Mouse (Mus musculus) neural tube, embryonic 11.5 days (tissue): ENCODE measurements around the gene Ddx41. TPM values are rescaled to one million over a fixed set of nuclear protein-coding genes. Genes with fewer than 3 reads are reported as not detected.
A peak's percentile ranks its signal among the peaks of the same experiment; 100 is the strongest.
"Not testable (repeated sequence)": the region's sequence is repeated elsewhere in the genome, so short reads cannot be mapped to it uniquely, and the experiment has no call there.

Source experiments
- ATAC-seq: fragments of 200-750 bp; cut with Nextera tagmentation; 2 replicates; pipeline ENCODE4 v1.8.0; 2017; ENCODE audit warnings: moderate number of reproducible peaks, mild to moderate bottlenecking, moderate TSS enrichment, moderate library complexity; ENCODE audit not compliant: insufficient read depth, low FRiP score, low TSS enrichment
- DNase-seq: peaks from one replicate; pipeline ENCODE4 v3.0.0-alpha.2; 2015; ENCODE audit warnings: low spot score
- H3K27ac ChIP-seq: fragments of 300-500 bp; sonication (generic); 2 replicates; pipeline ENCODE4 v1.5.1; 2014; ENCODE audit warnings: low read depth, mild to moderate bottlenecking, low read length
- H3K27me3 ChIP-seq: fragments of 300-500 bp; sonication (generic); 2 replicates; pipeline ENCODE4 v1.6.1; 2014; ENCODE audit warnings: mild to moderate bottlenecking, low read length, mixed read lengths; ENCODE audit not compliant: control insufficient read depth, insufficient read depth
- H3K36me3 ChIP-seq: fragments of 300-500 bp; sonication (generic); 2 replicates; pipeline ENCODE4 v1.6.1; 2014; ENCODE audit warnings: mild to moderate bottlenecking, low read length, moderate library complexity, mixed read lengths; ENCODE audit not compliant: control insufficient read depth, insufficient read depth
- H3K4me1 ChIP-seq: fragments of 300-500 bp; sonication (generic); 2 replicates; pipeline ENCODE4 v1.6.1; 2014; ENCODE audit warnings: low read length, mixed read lengths; ENCODE audit not compliant: control insufficient read depth, insufficient read depth
- H3K4me2 ChIP-seq: fragments of 300-500 bp; sonication (generic); 2 replicates; pipeline ENCODE4 v1.6.1; 2014; ENCODE audit warnings: low read depth, mild to moderate bottlenecking, moderate library complexity
- H3K4me3 ChIP-seq: fragments of 300-500 bp; sonication (generic); 2 replicates; pipeline ENCODE4 v1.5.1; 2014; ENCODE audit warnings: low read depth, low read length
- H3K9ac ChIP-seq: fragments of 300-500 bp; sonication (generic); 2 replicates; pipeline ENCODE4 v1.6.1; 2014; ENCODE audit warnings: mild to moderate bottlenecking, low read length
- H3K9me3 ChIP-seq: fragments of 300-500 bp; sonication (generic); 2 replicates; pipeline ENCODE4 v1.6.1; 2016; ENCODE audit warnings: low read length; ENCODE audit not compliant: control insufficient read depth
- WGBS: fragments of 180-500 bp; shearing (Covaris S2); extraction: QIAGEN DNeasy Blood & Tissue Kit; methylation state at CpG from one replicate; pipeline ENCODE4 v1.1.7; 2014; 5-methylcytosine and 5-hydroxymethylcytosine counted together
- polyA plus RNA-seq: library from polyadenylated mRNA; unstranded; fragments of >200 nt; fragmentation: Nextera tagmentation; extraction: Ambion mirVana; gene quantifications from 2 replicates; pipeline ENCODE4 v1.2.1, GENCODE M21; 2014

Gene Ddx41
- polyA plus RNA-seq, 1 experiment from 2014 or later, result 76.3 TPM

DNA sequence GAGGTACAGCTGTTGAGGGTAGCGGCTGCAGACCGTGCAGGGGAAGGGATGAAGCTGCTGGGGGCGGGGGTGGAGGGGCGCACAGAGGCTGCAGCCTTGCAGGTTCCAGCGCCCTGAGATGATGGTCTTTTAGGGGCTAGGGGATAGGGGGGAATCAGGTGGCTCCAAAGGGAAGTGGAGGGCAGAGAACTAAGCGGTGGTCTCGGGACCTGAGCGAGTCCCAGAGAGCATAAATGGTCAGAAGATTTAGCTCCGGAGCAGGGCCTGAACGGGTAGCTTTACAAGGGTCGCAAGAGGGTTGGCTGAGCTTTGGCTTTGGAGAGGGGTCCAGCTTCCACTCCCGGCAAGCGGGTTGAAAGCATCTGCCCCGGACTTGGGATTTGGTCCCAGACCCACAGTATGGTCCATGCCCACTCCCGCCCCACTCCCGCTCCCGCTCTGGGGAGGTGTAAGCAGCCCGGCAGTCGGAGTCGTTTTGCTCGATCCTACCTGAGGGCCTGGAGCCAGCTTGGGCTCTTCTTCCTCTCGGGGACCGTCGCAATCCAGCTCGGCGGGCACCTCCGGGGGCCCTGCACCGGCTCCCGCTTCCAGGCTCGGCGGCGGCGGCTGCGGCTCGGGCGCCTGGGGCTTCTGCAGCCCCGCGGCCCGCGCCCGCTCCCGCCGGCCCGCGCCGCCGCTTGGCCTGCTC lies 34.0 kb upstream of the Ddx41 start:
- peak overlapping the region; percentile 96 for H3K4me3 ChIP-seq
- DNase-seq (peak; percentile 41), ATAC-seq (peak; percentile 74)
- H3K9ac ChIP-seq, result peak overlapping the region; percentile 97
- WGBS, result 0% methylated on average over 40 of the region's 47 CpGs
- H3K27ac ChIP-seq, result peak overlapping the region; percentile 88
- no peaks in the 10 kb centered on the region for H3K27me3 ChIP-seq
- H3K4me2 ChIP-seq, result peak overlapping the region; percentile 96
- H3K4me1 ChIP-seq, result peaks cover 11% of the 10 kb centered on the region
- H3K9me3 ChIP-seq, result no peaks in the 10 kb centered on the region
- H3K36me3 ChIP-seq, result peaks cover 2% of the 10 kb centered on the region; the same call in 1 of the 2 replicates

DNA sequence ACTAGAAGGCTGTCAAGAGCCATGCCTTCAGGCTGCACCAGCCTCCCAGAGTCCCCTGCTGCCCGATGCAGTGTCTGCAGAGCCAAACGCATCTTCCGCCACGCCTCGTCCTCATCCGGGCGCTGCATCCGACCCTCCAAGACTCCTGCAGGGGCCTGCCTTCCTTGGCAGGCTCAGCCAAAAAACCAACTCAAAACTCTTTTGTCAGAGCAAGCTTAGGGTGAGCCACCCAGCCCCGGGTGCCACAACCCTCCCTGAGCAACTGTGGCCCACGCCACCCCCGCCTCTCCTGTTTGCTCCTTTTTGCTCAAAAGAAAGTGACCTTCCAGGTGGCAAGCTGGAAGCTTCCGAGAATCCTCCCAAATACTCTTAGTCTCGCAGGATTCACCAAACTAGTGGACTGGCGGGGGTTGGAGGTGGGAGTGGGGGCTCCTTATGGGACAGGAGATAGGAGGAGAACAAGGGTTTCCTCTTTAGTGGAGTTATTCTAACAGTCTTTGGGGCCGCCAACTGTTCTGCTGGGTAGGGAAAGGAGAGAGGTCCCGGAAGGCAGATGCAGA lies 33.3 kb upstream of the Ddx41 start:
- Histone ChIP-seq H3K9me3 (no peaks in the 10 kb centered on the region), H3K27me3 (no peaks in the 10 kb centered on the region), H3K4me1 (peaks cover 11% of the 10 kb centered on the region), H3K9ac (peak overlapping the region; percentile 97), H3K36me3 (peaks cover 2% of the 10 kb centered on the region; the same call in 1 of the 2 replicates), H3K4me3 (peak overlapping the region; percentile 96), H3K27ac (peak overlapping the region; percentile 88), H3K4me2 (peak overlapping the region; percentile 96)
- WGBS, result 7% methylated on average over 16 of the region's 16 CpGs
- ATAC-seq (no peak; the same call in 1 of the 2 replicates), DNase-seq (peak; percentile 31)

DNA sequence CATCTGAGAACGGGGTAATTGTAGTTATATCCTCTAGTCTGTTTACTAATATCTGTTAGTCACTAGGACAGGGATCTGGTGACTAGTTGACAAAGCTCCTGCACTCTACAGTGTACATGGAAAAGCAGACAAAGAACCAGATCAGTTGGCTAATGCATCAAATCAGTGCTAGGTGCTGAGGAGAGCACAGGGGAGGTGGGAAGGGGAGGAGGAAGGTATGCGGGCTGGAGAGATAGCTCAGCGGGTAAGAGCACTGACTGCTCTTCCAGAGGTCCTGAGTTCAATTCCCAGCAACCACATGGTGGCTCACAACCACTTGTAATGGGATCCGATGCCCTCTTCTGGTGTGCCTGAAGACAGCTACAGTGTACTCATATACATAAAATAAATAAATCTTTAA lies 32.1 kb upstream of the Ddx41 start:
- H3K27me3 ChIP-seq, H3K4me2 ChIP-seq, H3K4me3 ChIP-seq, H3K36me3 ChIP-seq, H3K9me3 ChIP-seq, DNase-seq, H3K27ac ChIP-seq, ATAC-seq, H3K9ac ChIP-seq: not testable (repeated sequence)
- peaks cover 11% of the 10 kb centered on the region for H3K4me1 ChIP-seq
- WGBS, result 95% methylated on average over 4 of the region's 4 CpGs

DNA sequence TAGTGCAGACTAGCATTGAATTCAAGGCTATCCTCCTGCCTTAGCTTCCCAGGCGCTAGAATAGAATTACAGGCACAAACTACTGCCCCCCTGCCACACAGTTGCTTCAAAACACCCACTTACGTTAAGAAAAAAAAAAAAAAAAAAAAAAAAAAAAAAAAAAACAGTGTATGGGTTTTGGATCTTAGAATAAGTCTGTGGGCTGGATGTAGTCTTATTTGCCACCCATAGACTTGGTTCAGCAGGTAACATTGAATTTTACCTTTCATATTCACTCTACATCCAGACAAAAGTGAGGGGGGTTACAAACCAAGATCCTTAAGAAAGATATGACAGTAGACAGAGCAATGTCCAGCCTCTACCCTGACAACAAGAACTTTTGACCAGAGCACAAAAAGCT lies 31.5 kb upstream of the Ddx41 start:
- Histone ChIP-seq H3K27ac (no peak overlapping the region), H3K36me3 (peaks cover 2% of the 10 kb centered on the region; the same call in 1 of the 2 replicates), H3K4me2 (no peak overlapping the region), H3K9ac (no peak overlapping the region), H3K4me3 (no peak overlapping the region), H3K9me3 (no peaks in the 10 kb centered on the region), H3K4me1 (peaks cover 11% of the 10 kb centered on the region), H3K27me3 (no peaks in the 10 kb centered on the region)
- ATAC-seq, result no peak
- DNase-seq, result no peak
- WGBS, result 94% methylated on average over 2 of the region's 2 CpGs

DNA sequence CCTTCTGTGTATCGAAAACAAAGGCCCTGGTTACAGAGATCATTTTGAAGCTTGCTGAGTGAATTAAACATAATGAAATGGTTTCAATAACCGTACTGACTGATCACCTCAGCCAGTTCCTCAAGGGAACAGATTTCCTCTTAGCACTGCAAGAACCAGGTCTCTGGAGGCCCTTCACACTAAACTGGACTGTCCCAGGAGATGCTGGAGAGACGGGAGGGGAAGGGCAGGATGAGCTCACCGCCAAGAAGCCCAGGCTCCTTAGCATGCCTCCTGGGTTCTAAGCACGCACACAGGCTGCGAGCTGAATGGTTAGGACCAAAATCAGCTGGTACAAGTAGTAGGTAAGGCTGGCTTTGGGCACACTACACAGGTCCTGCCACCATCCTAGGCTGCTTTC lies 30.5 kb upstream of the Ddx41 start:
- ATAC-seq, result no peak
- 92% methylated on average over 6 of the region's 6 CpGs for WGBS
- H3K4me2 ChIP-seq, result no peak overlapping the region
- H3K27ac ChIP-seq, result no peak overlapping the region
- H3K4me3 ChIP-seq, result no peak overlapping the region
- H3K9me3 ChIP-seq, result no peaks in the 10 kb centered on the region
- no peak for DNase-seq
- no peak overlapping the region for H3K9ac ChIP-seq
- H3K4me1 ChIP-seq, result peaks cover 11% of the 10 kb centered on the region
- peaks cover 2% of the 10 kb centered on the region; the same call in 1 of the 2 replicates for H3K36me3 ChIP-seq
- H3K27me3 ChIP-seq, result no peaks in the 10 kb centered on the region

DNA sequence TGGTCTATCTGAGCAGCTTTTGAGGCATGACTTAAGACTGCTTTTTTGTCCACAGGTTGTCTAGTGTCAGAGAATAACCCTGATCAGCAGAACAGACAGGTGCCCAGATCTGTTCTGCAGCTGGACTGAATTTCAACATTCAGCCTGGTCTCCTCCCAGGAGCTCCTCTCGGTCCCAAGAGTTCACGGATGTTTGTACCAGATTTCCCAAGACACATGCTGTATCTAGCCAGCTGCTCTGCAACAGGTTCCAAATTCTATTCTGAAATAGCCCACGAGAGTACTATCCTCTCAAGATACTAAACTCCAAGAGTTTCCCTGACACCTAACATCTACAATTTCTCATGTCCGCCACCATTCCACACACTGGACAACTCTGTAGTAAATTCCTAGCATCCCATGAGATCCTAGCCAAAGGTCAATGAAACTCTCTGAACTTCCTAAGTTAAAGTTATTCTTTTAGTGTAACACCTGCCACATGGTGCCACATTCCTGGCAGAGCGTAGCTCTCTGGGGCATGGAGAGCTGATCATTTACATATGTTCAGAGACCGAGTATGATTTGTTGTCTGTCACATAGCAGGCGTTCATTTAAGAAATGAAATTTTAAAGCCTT lies 26.9 kb upstream of the Ddx41 start:
- WGBS, result 79% methylated on average over 7 of the region's 7 CpGs

DNA sequence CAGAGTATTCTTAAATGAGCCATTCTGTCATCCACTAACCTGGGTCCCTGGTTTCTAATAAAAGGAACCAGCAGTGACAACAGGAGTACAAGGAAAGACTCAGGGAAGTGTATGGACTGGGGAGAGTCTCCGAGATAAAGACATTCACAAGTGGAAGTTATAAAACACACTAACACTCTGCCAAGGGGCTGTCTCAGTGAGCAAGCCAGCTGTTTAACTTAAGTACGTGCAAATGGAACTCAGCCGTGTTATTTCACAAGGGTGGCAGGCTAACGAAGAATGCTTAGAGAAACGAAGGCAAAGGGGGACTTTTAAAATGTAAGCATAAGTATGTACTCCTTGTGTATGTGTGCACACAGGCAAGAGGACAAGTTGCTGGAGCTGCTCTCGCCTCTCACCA lies 21.0 kb upstream of the Ddx41 start:
- no peak overlapping the region for H3K4me2 ChIP-seq
- peaks cover 8% of the 10 kb centered on the region for H3K36me3 ChIP-seq
- no peak overlapping the region for H3K4me3 ChIP-seq
- DNase-seq, result no peak
- no peaks in the 10 kb centered on the region for H3K9me3 ChIP-seq
- H3K27me3 ChIP-seq, result no peaks in the 10 kb centered on the region
- H3K4me1 ChIP-seq, result no peaks in the 10 kb centered on the region
- no peak overlapping the region for H3K9ac ChIP-seq
- WGBS, result 83% methylated on average over 6 of the region's 6 CpGs
- H3K27ac ChIP-seq, result no peak overlapping the region
- no peak for ATAC-seq

More for the DNA sequence above, 26.9 kb upstream of the Ddx41 start:
- Histone ChIP-seq H3K9me3 (no peaks in the 10 kb centered on the region), H3K4me1 (0 out of 2 replicates have a peak, but pooled peaks cover 1% of the 10 kb centered on the region), H3K9ac (no peak overlapping the region), H3K4me3 (no peak overlapping the region), H3K27me3 (no peaks in the 10 kb centered on the region), H3K36me3 (peaks cover 2% of the 10 kb centered on the region; the same call in 1 of the 2 replicates), H3K4me2 (no peak overlapping the region), H3K27ac (no peak overlapping the region)
- no peak for ATAC-seq
- DNase-seq, result no peak

DNA sequence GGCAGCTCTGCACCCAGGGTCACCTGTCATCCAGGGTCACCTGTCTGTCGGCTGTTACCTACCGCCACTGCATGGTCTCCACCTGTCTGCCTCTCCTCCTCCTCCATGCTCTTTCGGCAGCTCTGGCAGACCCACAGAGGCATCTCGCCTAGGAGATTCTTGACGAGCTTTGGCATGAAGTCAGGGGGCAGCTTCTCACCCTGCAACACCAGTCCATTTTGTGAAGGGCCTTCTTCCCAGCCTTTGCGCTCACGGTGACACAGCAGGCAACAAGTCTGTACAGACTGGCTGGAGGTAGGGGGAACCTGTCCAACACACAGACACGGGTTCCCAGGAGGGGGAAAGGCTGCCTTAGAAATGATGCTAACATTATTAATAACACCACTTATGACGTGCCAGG lies 19.5 kb upstream of the Ddx41 start:
- H3K27me3 ChIP-seq, result no peaks in the 10 kb centered on the region
- peaks cover 8% of the 10 kb centered on the region for H3K36me3 ChIP-seq
- H3K4me3 ChIP-seq, result no peak overlapping the region
- no peak for ATAC-seq
- 95% methylated on average over 9 of the region's 9 CpGs for WGBS
- DNase-seq, result no peak
- no peaks in the 10 kb centered on the region for H3K4me1 ChIP-seq
- H3K9ac ChIP-seq, result no peak overlapping the region
- H3K9me3 ChIP-seq, result no peaks in the 10 kb centered on the region
- H3K27ac ChIP-seq, result no peak overlapping the region
- H3K4me2 ChIP-seq, result no peak overlapping the region
